Mouse (Mus musculus) large intestine, adult 2 months (tissue): ENCODE results near the gene Slc4a5. TPM values are rescaled to one million over a fixed set of nuclear protein-coding genes. Genes with fewer than 3 reads are reported as not detected.

Experiments used
- DNase-seq: peaks from one replicate; pipeline ENCODE4 v3.0.0-alpha.2; 2012; ENCODE audit warnings: low read depth, low spot score
- WGBS: fragments of 180-500 bp; shearing (Covaris S2); methylation state at CpG from one replicate; pipeline ENCODE4 v1.1.7; 2018; 5-methylcytosine and 5-hydroxymethylcytosine counted together
- polyA plus RNA-seq: library from polyadenylated mRNA; depleted of rRNA; stranded (reverse); fragments of >200 nt; gene quantifications from 2 replicates; pipeline ENCODE4 v1.2.3, GENCODE M21; 2012

The Slc4a5 gene
- polyA plus RNA-seq, 1 experiment, result 0.88 TPM

DNA sequence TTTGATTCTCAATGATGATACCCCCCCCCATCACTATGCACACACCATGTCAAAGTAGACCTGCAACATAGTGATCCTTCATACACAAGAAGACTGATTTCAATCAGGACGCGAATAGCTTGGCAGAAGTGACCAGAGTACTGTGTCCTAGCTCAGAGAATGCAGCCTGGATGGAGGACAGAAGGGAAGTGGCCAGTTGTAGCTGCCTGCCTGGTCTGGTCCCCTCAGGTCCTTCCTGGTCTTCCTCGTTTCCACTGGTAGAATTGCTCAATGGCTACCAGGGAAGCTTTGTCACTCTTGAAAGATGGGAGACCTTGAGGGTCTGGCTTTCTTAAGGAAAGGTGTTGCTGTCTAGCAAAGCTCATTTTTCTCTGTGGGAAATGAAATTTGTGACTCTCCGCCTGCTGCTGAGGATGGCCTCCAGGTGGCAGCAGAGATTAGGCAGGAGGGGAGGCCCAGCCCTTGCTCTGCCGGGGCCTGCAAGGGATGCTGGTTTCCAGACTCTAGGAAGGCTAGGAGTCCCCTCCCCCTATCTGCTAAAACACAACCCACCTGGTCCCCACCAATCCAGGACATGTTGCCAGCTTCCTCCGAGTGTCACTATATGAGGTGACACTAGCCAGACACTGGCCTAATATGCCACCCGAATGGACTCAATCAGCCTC, 4.5 kb upstream of the Slc4a5 start:
- 19% methylated on average over 7 of the region's 7 CpGs for WGBS
- peak; percentile 28 for DNase-seq

DNA sequence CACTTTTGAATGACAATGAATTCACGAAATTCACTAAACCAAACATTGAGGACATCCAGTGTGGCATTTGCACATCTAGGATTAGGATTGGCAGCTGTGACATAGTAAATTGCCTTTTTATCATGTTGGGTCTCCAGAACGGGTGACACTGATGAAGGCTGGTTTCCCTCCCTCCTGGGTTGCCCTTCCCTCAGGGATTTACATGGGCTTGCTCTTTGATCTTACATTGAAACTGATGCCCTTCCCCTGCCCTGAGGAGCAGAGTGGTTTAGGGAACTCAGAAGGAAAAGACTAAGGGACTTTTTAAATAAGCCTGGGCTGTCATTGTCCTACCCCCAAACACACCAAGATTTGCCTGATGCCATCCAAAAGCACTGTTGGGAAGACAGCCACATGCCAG, 11.9 kb downstream of the Slc4a5 start:
- no peak for DNase-seq
- WGBS, result 49% methylated on average over 2 of the region's 2 CpGs

DNA sequence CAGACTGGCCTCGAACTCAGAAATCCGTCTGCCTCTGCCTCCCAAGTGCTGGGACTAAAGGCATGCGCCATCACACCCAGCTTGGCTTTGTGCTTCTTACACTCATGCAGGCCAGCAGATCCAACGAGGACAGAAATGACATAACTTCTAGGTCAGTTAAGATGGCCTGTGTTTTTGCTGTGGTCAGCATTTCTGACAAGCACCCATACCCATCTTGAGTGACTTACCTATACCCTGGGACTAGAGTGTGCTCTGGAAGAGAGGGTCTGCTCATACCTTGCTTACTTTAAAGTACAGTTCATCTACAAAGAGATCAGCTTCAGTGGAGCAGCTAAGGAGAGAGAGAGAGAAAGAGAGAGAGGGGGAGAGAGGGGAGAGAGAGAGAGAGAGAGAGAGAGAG, 13.7 kb downstream of the Slc4a5 start:
- WGBS, result 85% methylated on average over 4 of the region's 4 CpGs
- DNase-seq, result no peak

DNA sequence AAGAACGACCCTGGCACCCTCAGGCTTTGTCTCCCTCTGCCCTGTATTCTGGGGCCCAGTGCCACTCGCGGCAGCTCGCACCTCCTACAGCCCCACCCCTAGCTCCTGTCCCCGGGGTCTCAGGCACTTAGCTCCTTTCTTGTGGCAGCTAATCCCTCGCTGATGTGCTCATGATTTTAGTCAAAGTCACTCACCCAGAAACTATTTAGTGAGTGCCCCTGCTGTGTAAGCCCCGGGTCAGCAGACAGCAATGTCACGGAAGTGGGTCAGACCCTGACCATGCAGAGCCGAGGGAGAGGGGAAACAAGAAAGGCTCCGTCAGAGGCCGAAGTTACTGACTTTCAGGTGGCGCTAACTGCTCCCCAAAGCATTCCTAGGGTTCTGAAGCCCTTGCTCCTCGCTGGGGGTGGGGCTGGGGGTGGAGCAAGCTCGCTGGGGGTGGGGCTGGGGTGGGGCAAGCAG, 14.7 kb downstream of the Slc4a5 start:
- no peak for DNase-seq
- WGBS, result 6% methylated on average over 14 of the region's 14 CpGs

DNA sequence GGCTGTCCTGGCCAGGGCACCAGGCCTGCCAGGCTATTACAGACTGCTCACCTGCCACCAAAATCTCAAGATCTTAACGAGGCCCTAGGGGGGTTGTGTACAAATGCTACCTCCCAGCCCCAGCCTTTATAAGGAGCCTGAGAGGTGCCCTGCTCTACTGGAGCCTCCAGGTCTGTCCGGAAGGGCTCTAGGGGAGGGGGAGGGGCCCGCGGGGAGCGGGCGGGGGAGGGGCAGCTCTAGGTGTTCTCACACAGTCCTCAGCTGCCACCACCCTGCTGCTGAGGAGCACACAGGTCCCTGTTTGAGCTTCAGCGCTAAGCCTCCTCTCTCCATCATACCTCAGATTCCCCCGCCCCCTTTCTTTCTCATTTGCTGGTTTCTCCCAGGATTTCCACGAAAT, 17.5 kb downstream of the Slc4a5 start:
- DNase-seq, result no peak
- 12% methylated on average over 5 of the region's 9 CpGs for WGBS

DNA sequence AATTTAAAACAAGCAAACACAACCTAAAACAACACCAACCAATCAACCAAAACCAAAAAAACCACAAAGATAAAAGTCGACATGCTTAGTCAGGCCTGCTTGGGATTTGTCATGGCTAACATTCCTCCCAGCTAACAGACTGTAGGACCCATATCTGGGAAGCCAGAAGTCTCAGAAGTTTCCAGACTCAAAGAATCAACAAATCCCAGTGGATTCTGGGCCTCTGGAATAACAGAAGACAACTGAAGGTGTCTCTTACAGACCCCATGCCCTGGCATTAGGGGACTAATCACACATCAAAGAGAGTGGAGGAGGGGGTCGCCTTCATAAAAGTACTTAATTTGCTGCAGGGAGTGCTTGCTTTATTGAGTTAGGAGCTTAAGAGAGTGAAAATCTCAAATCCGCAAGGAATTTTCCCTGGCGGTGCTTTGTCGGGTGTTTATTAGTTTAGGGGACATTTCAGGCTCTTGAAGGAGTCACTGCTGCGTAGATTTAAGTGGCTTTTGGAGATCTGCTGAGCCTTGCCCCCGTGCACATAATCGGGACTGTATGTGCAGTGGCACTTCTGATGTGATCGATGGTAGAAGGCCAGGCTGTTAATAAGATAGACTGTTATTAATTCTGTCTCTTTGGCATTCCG, 24.9 kb downstream of the Slc4a5 start:
- WGBS, result 52% methylated on average over 10 of the region's 10 CpGs
- no peak for DNase-seq

DNA sequence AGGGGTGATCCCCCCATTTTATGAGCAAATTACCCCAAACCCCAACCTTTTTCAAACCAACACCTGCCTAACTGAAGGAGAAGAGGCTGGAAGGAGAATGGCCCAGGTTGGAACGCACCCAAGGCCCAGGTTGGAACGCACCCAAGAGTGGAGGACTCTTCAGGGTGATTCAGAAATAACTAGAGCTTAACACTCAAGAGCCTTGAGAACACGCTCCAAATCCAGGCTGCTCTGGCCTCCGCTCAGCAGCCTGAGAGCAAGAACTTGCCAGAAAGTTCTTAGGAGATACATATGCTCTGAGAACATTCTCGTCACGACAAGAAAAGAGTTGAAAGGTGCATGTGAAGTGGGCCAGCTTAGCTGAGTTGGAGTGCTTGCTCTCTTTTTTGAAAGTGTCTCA, 25.5 kb downstream of the Slc4a5 start:
- WGBS, result 66% methylated on average over 6 of the region's 6 CpGs
- no peak for DNase-seq

DNA sequence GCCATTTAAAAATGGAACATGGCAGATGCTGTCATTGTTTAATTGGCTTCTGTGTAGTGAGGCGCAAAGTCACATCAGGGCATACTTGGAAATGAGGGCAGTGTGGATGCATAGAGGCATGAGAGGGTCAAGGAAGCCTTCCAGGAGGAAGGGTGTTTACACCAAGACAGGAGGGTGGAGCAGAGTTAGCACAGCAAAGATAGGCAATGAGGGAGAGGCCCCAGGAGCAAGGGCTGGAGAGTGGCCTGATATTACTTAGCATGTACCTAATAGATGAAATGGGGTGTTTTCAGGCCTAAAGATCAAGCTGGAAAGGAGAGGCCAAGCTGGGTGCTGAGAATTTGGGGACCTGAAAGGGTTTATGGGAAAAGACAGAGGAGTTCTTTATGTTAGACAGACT, 26.4 kb downstream of the Slc4a5 start:
- WGBS, result 94% methylated on average over 1 of the region's 1 CpGs
- DNase-seq, result no peak

DNA sequence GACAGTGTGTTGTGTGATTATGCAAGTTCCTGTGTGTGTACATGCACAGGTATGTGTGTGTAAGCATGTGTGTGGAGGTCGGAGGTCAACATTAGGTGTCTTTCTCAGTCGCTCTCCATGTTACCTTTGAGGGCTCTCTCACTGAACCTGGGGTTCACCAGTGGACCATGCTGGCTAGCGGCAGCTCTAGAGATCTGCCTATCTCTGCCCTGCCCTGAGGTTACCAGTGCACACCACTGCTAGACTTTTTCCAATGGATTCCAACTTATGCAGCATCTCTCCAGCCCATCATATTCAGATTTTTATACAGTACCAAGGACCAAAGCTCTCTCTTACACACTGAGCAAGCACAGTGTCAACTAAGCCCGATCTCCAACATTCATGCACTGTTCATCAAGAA, 27.1 kb downstream of the Slc4a5 start:
- WGBS, result 96% methylated on average over 4 of the region's 4 CpGs
- no peak for DNase-seq

DNA sequence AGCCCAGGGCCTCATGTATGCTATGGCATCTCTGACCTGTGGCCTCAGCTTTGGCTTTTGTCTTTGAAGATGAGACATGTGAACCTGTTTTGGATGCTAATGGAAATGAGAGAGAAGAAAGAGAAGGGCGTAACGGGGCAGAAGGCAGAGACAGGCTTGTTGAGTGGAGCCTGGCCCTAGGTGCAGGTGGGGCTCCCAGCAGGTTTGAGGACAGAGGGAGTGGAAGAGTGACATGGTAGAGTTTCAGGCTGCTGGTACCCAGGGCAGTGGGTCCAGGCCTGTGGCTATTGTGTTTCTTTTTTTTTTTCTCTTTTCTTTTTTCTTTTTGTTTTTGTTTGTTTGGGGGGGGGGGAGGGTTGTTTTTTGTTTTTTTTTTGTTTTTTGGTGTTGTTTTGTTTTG, 27.5 kb downstream of the Slc4a5 start:
- WGBS, result 92% methylated on average over 2 of the region's 2 CpGs
- no peak for DNase-seq

DNA sequence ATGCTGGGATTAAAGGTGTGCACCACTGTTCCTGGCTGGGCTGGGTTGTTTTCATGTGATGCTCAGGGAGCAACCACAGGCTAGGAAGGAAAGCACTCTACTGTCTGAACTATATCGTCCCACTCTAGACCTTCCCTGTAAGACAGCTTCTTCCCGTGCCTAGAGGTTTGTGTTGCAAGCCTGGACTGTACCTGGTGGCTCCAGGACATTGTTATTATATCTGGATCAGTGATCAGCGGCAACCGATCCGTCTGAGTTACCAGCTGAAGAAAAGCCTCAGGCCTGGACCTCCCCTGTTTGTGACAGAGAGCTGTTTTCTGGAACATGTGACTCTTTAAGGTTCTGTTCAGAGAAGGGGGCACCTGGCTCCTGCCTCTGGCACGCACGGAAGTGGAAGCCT, 34.6 kb downstream of the Slc4a5 start:
- WGBS, result 78% methylated on average over 7 of the region's 7 CpGs
- DNase-seq, result no peak

DNA sequence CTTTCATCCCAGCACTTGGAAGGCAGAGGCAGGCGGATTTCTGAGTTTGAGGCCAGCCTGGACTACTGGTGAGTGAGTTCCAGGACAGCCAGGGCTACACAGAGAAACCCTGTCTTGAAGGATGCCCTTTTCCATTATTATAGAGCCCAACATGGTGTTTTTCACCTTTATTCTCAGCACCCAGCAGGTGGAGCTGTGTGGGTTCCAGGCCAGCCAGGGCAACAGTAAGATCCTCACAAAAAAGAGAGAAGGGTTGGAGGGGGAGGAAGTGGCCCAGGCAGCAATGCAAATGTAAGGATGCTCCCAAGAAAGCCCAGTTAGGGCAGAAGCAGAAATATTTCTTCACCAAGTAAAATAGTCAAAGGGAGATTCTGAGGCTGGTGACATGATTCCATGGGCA, 44.9 kb downstream of the Slc4a5 start:
- DNase-seq, result no peak
- 87% methylated on average over 1 of the region's 1 CpGs for WGBS

DNA sequence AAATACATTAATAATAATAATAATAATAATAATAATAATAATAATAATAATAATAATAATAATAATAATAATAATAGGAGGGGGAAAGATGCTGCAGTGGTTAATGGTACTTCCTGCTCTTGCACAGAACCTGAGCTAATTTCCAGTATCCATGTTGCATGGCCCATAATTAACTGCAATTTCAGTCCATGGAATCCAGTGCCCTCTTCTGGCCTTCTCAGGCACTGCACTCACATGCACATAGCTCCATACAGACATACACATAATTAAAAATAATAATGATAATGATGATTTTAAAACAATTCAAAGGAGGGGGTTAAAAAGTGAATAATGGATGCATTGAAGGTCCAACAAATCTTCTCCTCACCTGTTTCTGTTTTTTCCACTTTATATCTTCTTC, 45.6 kb downstream of the Slc4a5 start:
- DNase-seq, result no peak

DNA sequence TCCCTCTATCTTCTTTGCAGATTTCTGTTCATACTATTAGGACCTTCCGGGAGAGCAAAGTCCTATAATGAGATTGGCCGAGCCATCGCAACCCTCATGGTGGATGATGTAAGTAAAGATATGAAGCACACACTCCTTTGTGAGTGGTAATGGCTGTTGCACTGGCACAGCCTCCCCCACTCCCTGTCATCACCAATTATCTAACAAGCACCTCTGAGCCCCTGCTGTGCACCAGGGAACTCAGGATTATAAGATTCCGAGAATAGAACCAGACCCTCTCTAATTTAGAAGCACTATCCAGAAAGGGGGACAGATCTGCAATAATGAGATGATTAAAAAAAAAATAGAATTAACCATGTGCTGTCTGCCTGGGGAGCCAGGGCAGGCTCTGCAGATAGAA, 46.0 kb downstream of the Slc4a5 start:
- WGBS, result 92% methylated on average over 4 of the region's 4 CpGs
- no peak for DNase-seq

DNA sequence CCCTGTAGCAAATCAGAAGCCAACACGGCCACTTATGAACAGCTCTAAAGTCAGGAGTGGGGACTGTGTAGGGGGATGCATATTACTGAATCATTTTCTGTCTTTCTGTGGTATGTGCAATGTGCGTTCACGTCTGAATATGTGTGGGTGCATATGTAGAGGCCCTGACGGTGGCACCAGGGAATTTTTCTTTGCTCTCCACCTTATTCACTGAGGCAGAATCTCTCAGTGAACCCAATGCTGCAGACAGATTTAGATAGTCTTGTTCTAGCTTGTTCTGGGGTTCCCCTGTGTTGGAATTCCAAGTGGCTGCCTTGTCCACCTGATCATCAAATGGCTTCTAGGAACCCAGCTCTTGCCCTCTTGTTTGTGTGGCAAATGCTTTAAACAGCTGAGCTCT, 48.0 kb downstream of the Slc4a5 start:
- 61% methylated on average over 4 of the region's 4 CpGs for WGBS
- no peak for DNase-seq

DNA sequence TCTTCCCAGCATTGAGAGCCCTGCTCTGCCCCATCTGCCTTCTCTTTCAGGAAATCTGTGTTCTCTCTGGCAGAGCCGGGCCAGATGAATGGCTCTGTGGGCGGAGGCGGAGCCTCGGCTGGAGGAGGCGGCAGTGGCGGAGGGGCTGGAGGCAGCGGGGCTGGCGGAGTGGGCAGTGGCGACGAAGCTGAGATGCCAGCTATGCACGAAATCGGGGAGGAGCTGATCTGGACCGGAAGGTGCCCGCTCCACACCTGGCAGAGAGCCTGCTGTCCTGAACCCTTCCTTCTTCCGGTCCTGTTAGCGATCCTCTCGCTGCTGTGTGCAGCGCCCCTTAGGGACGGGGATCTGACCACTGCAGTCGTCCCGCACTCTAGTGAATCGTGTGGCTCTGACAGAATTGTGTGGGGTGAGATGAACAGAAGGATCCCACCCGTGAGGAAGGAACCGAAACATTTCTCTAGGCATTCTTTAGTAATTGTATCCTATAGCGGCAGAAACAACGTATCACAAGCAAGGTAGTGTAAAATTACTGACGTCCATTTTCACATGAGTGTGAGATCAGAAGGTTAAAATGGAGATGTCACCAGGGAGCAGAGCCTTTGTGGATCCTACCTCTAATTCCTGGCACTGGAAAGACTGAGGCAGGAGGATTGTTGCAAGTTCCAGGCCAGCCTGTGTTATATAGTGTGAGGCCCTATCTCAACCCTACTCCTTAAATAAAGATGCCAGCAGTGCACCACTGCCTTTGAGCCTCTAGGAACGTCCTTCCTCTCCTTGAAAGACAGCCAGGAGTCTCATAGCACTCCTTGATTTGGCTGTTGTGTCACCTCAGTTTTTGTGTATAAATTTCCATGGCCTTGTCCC, 48.7 kb downstream of the Slc4a5 start:
- WGBS, result 2% methylated on average over 28 of the region's 28 CpGs
- DNase-seq, result peak; percentile 70

DNA sequence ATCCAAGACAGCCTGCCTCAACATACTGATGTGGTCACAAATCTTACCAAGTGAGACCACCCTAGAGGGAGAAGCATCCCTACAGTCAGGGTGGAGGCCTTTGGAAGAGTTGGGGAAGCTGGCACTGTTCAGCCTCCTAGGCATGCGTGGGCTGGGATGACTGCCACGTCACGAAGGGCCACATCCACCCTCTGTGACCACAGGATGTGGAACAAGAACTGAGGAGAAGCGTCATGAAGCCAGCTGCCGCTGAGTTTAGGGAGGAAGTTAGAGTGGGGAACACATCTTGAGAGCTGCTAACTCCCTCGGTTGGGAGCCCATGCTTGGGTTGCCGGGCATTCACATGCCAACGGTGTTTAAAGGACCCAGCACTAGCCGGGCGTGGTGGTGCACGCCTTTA, 54.1 kb downstream of the Slc4a5 start:
- no peak for DNase-seq
- WGBS, result 72% methylated on average over 11 of the region's 11 CpGs

DNA sequence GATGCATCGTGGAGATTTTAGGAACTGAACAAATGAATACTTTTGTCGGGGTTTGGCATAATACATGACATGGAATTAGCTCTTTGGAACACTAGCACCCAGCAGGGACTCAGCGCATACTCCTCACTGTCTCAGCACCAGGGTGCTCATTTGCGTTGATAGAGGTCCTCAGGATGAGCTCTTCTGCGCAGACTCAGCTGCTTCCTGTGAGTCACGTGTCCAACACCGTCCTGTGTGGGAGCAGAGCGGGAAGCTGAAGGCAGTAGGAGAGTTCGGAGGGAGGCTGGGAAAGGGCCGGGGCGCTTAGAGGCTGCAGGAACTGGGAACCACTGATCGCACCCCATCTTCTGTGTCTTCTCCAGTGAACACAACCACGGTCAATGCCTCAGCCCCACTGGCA, 57.5 kb downstream of the Slc4a5 start:
- DNase-seq, result no peak

DNA sequence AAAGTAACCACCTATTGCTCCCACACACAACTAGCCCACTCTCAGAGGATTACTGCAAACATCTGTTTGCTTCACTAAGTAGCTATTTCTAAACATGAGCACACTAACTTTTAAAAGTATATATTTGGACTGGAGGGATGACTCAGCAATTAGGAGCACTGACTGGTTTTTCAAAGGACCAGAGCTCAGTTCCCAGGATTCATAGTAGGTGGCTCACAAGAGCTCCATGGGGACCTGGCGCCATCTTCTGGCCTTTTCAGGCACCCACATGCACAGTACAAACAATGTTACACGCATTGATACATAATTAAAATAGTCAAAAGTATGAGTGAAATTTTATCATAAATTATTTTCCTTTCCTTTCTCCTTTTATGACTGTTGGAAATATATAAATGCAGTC, 59.3 kb downstream of the Slc4a5 start:
- peak; percentile 16 for DNase-seq
- WGBS, result 19% methylated on average over 2 of the region's 2 CpGs

More for the DNA sequence above, 57.5 kb downstream of the Slc4a5 start:
- 68% methylated on average over 13 of the region's 13 CpGs for WGBS

DNA sequence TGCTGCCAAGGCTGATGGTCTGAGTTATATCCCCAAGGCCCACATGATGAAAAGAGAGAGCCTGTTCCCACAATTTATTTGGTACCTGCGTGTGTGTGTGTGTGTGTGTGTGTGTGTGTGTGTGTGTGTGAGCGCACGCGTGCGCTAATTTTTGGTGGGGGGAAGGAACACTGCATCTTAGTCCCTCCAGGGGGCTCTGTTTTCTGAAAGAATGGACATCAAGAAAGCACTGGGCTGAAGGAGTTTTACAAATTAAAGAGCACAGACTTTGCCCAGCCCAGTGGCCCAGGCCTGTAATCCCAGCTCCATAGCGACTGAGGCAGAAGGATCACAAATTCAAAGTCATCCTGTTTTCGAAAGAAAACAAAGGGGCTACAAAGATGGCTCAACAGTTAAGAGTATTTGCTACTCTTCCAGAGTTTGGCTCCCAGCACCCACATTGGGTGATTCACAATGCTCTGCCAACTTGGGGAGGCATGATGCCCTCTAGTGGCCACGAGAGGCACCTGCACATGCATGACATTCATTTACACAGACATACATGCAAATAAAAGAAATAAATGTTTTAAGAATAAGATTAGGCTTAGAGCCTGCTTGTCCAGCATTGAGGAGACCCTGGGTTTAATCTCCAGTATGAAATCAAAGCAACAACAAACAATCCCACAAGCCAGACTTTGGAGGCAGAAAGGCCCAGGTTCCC, 60.8 kb downstream of the Slc4a5 start:
- 78% methylated on average over 8 of the region's 8 CpGs for WGBS
- DNase-seq, result no peak
